Mouse (Mus musculus) hindbrain, embryonic 12.5 days (tissue): ENCODE measurements at regions not wholly inside any gene's neighbourhood (a gene's known extent, or its start where the extent isn't known, plus 50 kb on each side); places are given as distances from the start of the nearest gene placed in this dataset.
A peak's percentile ranks its signal among the peaks of the same experiment; 100 is the strongest.

ENCODE experiments used
- ATAC-seq: fragments of 200-750 bp; cut with Nextera tagmentation; 2 replicates; pipeline ENCODE4 v1.8.0; 2017; ENCODE audit warnings: moderate TSS enrichment; ENCODE audit not compliant: low FRiP score
- H3K27ac ChIP-seq: fragments of 300-500 bp; sonication (generic); 2 replicates; pipeline ENCODE4 v1.5.1; 2016; ENCODE audit warnings: mild to moderate bottlenecking
- H3K27me3 ChIP-seq: fragments of 300-500 bp; sonication (generic); 2 replicates; pipeline ENCODE4 v1.6.1; 2016; ENCODE audit warnings: mild to moderate bottlenecking
- H3K36me3 ChIP-seq: fragments of 300-500 bp; sonication (generic); 2 replicates; pipeline ENCODE4 v1.6.1; 2016; ENCODE audit warnings: mild to moderate bottlenecking
- H3K4me1 ChIP-seq: fragments of 300-500 bp; sonication (generic); 2 replicates; pipeline ENCODE4 v1.6.1; 2016
- H3K4me2 ChIP-seq: fragments of 300-500 bp; sonication (generic); replicated peaks from 2 replicates; pipeline ENCODE4 v1.6.1; 2016; ENCODE audit warnings: mild to moderate bottlenecking
- H3K4me3 ChIP-seq: fragments of 300-500 bp; sonication (generic); 2 replicates; pipeline ENCODE4 v1.5.1; 2016; ENCODE audit warnings: mild to moderate bottlenecking
- H3K9ac ChIP-seq: fragments of 300-500 bp; sonication (generic); 2 replicates; pipeline ENCODE4 v1.6.1; 2016; ENCODE audit warnings: mild to moderate bottlenecking, moderate library complexity
- H3K9me3 ChIP-seq: fragments of 300-500 bp; sonication (generic); replicated peaks from 2 replicates; pipeline ENCODE4 v1.6.1; 2016; ENCODE audit warnings: mild to moderate bottlenecking
- WGBS: fragments of 180-500 bp; shearing (Covaris S2); methylation state at CpG from one replicate; pipeline ENCODE4 v1.1.7; 2016; 5-methylcytosine and 5-hydroxymethylcytosine counted together

GRCm38 (mm10) chr12:7749319-7750238 is 227.9 kb upstream of the Apob start:
- ATAC-seq = peak; percentile 61
- H3K27ac ChIP-seq = no peak overlapping the region
- no peaks in the 10 kb centered on the region for H3K27me3 ChIP-seq
- H3K4me1 ChIP-seq = peaks cover 7% of the 10 kb centered on the region; the same call in 1 of the 2 replicates
- H3K36me3 ChIP-seq = no peaks in the 10 kb centered on the region
- no peak overlapping the region for H3K4me2 ChIP-seq
- H3K4me3 ChIP-seq = no peak overlapping the region
- H3K9ac ChIP-seq = no peak overlapping the region
- H3K9me3 ChIP-seq = no peaks in the 10 kb centered on the region
- 28% methylated on average over 5 of the region's 5 CpGs for WGBS

- no peaks in the 10 kb centered on the region for H3K36me3 ChIP-seq
- WGBS = 85% methylated on average over 5 of the region's 5 CpGs
- no peak overlapping the region for H3K4me3 ChIP-seq
- no peaks in the 10 kb centered on the region for H3K27me3 ChIP-seq
- no peaks in the 10 kb centered on the region for H3K9me3 ChIP-seq
- peaks cover 7% of the 10 kb centered on the region; the same call in 1 of the 2 replicates for H3K4me1 ChIP-seq
- ATAC-seq = no peak
- no peak overlapping the region for H3K4me2 ChIP-seq
- H3K9ac ChIP-seq = no peak overlapping the region
- H3K27ac ChIP-seq = no peak overlapping the region
Measured at GRCm38 (mm10) chr12:7754861-7755260, 222.6 kb upstream of the Apob start.

GRCm38 (mm10) chr12:7764795-7765697 is 212.4 kb upstream of the Apob start:
- Histone ChIP-seq H3K9ac (no peak overlapping the region), H3K36me3 (no peaks in the 10 kb centered on the region), H3K4me2 (no peak overlapping the region), H3K27me3 (no peaks in the 10 kb centered on the region), H3K27ac (no peak overlapping the region), H3K4me3 (no peak overlapping the region), H3K9me3 (no peaks in the 10 kb centered on the region), H3K4me1 (0 out of 2 replicates have a peak, but pooled peaks cover 3% of the 10 kb centered on the region)
- WGBS = 72% methylated on average over 11 of the region's 11 CpGs
- ATAC-seq = no peak

- Histone ChIP-seq H3K4me2 (no peak overlapping the region), H3K4me3 (no peak overlapping the region), H3K36me3 (no peaks in the 10 kb centered on the region), H3K27me3 (no peaks in the 10 kb centered on the region), H3K27ac (no peak overlapping the region), H3K9ac (no peak overlapping the region), H3K4me1 (peaks cover 10% of the 10 kb centered on the region; the same call in 1 of the 2 replicates), H3K9me3 (no peaks in the 10 kb centered on the region)
- ATAC-seq = no peak
- 54% methylated on average over 3 of the region's 3 CpGs for WGBS
Measured at GRCm38 (mm10) chr12:7774127-7774526, 203.3 kb upstream of the Apob start.

GRCm38 (mm10) chr12:7776335-7776734 is 201.1 kb upstream of the Apob start:
- no peaks in the 10 kb centered on the region for H3K9me3 ChIP-seq
- no peak overlapping the region for H3K4me3 ChIP-seq
- 36% methylated on average over 3 of the region's 3 CpGs for WGBS
- peak; percentile 57 for ATAC-seq
- no peaks in the 10 kb centered on the region for H3K27me3 ChIP-seq
- no peaks in the 10 kb centered on the region for H3K36me3 ChIP-seq
- no peak overlapping the region; the same call in 1 of the 2 replicates for H3K27ac ChIP-seq
- no peak overlapping the region for H3K9ac ChIP-seq
- H3K4me1 ChIP-seq = peaks cover 10% of the 10 kb centered on the region; the same call in 1 of the 2 replicates
- H3K4me2 ChIP-seq = no peak overlapping the region

- H3K4me3 ChIP-seq = no peak overlapping the region
- H3K27me3 ChIP-seq = no peaks in the 10 kb centered on the region
- no peaks in the 10 kb centered on the region for H3K36me3 ChIP-seq
- ATAC-seq = peak; percentile 84
- no peak overlapping the region for H3K9ac ChIP-seq
- H3K4me1 ChIP-seq = peaks cover 10% of the 10 kb centered on the region; the same call in 1 of the 2 replicates
- H3K9me3 ChIP-seq = no peaks in the 10 kb centered on the region
- H3K4me2 ChIP-seq = no peak overlapping the region
- WGBS = 47% methylated on average over 10 of the region's 10 CpGs
- H3K27ac ChIP-seq = peak overlapping the region; percentile 52; the same call in 1 of the 2 replicates
Measured at GRCm38 (mm10) chr12:7777220-7778055, 200.0 kb upstream of the Apob start.

- no peak for ATAC-seq
- Histone ChIP-seq H3K27ac (no peak overlapping the region), H3K9ac (no peak overlapping the region), H3K36me3 (no peaks in the 10 kb centered on the region), H3K4me3 (no peak overlapping the region), H3K27me3 (no peaks in the 10 kb centered on the region), H3K4me2 (no peak overlapping the region), H3K9me3 (no peaks in the 10 kb centered on the region), H3K4me1 (peaks cover 10% of the 10 kb centered on the region; the same call in 1 of the 2 replicates)
- 50% methylated on average over 6 of the region's 6 CpGs for WGBS
Measured at GRCm38 (mm10) chr12:7778056-7778440, 199.4 kb upstream of the Apob start.

- Histone ChIP-seq H3K9me3 (no peaks in the 10 kb centered on the region), H3K9ac (no peak overlapping the region), H3K36me3 (no peaks in the 10 kb centered on the region), H3K27me3 (no peaks in the 10 kb centered on the region), H3K4me3 (no peak overlapping the region), H3K4me1 (no peaks in the 10 kb centered on the region), H3K4me2 (no peak overlapping the region), H3K27ac (no peak overlapping the region)
- 88% methylated on average over 5 of the region's 5 CpGs for WGBS
- no peak for ATAC-seq
Measured at GRCm38 (mm10) chr12:7816616-7817015, 160.8 kb upstream of the Apob start.

- Histone ChIP-seq H3K36me3 (no peaks in the 10 kb centered on the region), H3K9me3 (no peaks in the 10 kb centered on the region), H3K4me2 (no peak overlapping the region), H3K27me3 (no peaks in the 10 kb centered on the region), H3K4me1 (no peaks in the 10 kb centered on the region), H3K27ac (no peak overlapping the region), H3K4me3 (no peak overlapping the region), H3K9ac (no peak overlapping the region)
- no peak for ATAC-seq
- WGBS = 84% methylated on average over 4 of the region's 4 CpGs
Measured at GRCm38 (mm10) chr12:7820006-7820704, 157.3 kb upstream of the Apob start.

GRCm38 (mm10) chr12:7820718-7821117 is 156.7 kb upstream of the Apob start:
- 68% methylated on average over 2 of the region's 2 CpGs for WGBS
- Histone ChIP-seq H3K9ac (no peak overlapping the region), H3K4me1 (no peaks in the 10 kb centered on the region), H3K4me3 (no peak overlapping the region), H3K27ac (no peak overlapping the region), H3K36me3 (no peaks in the 10 kb centered on the region), H3K27me3 (no peaks in the 10 kb centered on the region), H3K4me2 (no peak overlapping the region), H3K9me3 (peaks cover under 1% of the 10 kb centered on the region; the same call in 1 of the 2 replicates)
- no peak for ATAC-seq

- Histone ChIP-seq H3K9ac (no peak overlapping the region), H3K4me2 (no peak overlapping the region), H3K36me3 (no peaks in the 10 kb centered on the region), H3K4me3 (no peak overlapping the region), H3K27me3 (no peaks in the 10 kb centered on the region), H3K9me3 (no peaks in the 10 kb centered on the region), H3K27ac (no peak overlapping the region), H3K4me1 (0 out of 2 replicates have a peak, but pooled peaks cover 3% of the 10 kb centered on the region)
- 55% methylated on average over 3 of the region's 3 CpGs for WGBS
- no peak for ATAC-seq
Measured at GRCm38 (mm10) chr12:7835731-7836130, 141.7 kb upstream of the Apob start.
